Mouse (Mus musculus) cerebellum, postnatal 25 days (tissue): Measurements from ENCODE around the gene Sipa1l2.

Experiments used
- DNase-seq, 2 experiments: peaks; one replicate each; pipeline ENCODE4 v3.0.0; 2021; ENCODE audit warnings: mixed read lengths in 2 of 2

Gene Sipa1l2

GRCm38 (mm10) chr8:125510861-125511668 is 58.5 kb downstream of the Sipa1l2 start:
- DNase-seq, result no peak

GRCm38 (mm10) chr8:125509776-125510175 is 59.8 kb downstream of the Sipa1l2 start:
- peak; percentile 45 to 71 for DNase-seq

DNA sequence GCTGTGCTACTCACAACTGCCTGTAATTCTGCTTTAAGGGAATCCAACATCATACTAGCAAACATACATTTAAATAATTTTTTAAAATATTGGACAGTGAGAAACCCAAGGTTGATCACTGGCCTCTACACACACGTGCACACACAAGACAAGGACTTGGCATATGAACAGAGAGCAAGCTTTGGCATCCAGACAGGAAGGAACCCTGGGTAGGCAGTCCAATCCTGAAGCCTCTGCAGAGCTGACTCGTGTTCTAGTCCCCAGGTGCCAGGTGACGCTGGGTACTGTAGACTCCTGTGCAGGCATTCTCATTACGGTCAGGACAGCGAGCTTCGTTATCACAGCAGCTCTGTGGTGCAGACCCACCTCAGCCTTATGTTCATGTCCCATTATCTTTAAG is 60.4 kb downstream of the Sipa1l2 start:
- DNase-seq, result peak; percentile 51 to 61

- no peak for DNase-seq
These were observed 62.3 kb downstream of the Sipa1l2 start for GRCm38 (mm10) chr8:125507291-125507690.

DNA sequence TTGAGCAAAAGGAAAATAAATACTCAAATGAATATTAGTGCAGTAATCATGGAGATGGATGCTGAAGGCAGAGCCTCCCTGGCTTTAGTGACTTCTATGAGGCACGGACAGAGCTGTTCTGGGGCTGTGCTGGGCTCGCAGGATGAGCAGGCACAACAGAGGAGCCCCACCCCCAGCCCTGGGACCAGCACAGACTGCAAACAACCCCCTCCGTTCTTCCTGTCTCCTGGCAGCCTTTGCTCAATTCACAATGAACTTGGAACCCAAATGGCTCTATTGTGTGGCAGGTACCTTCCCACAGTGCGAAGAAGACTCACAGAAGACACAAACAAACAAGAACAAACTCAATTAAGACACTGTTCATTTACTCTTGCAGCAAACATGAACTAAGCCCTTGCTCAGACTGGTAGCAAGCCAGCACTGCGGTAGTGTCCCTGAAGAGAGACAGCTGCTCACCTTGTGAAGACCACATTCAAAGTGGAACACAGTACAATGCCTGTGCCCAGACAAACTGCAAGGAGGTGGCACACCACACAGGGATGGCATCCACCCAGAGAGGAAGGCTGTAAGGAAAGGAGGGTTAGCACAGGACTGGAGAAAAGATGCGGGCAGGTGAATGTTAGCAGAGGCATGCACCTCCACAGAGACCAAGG is 64.9 kb downstream of the Sipa1l2 start:
- peak; percentile 66 to 77 for DNase-seq

GRCm38 (mm10) chr8:125503808-125504207 is 65.8 kb downstream of the Sipa1l2 start:
- no peak for DNase-seq

GRCm38 (mm10) chr8:125502828-125503227 is 66.8 kb downstream of the Sipa1l2 start:
- no peak for DNase-seq

DNA sequence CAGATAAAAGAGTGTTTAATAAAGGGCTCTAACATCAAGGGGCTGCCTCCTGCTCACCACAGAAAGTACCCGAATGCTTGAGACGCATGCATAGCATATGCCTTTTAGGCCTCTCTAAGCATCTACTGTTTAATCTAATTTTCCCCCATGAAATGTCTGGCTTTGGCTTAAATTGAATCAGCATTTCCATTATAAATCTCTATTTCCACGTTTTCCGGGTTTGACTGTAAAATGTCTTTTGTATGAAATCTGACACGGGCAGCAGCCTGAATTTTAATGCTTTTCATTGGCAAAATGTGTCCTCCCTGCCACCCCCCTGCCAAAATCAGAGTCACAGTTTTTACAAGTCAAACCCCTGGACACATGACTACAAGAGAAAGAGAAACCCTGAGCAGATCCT is 69.6 kb downstream of the Sipa1l2 start:
- DNase-seq, result no peak

DNA sequence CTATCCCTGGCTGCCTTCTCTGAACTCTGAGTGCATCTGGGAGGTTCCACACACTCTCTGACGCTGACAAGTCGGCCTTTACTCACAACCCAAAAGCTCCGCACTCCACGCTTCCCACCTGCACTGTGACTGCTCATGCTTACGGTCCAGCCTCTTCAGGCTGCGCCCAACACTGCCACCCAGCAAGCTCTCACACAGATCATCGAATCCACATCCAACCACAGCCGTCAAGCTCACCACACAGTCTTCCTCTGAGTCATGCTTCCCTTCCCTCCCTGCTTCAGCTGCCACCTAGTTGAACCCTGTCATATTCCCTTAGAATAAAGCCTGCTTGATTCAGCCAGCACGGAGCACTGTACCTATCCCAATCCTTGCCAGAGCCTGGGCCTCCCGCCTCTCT is 71.1 kb downstream of the Sipa1l2 start:
- peak in 1 of 2 experiments; percentile 19 for DNase-seq

DNA sequence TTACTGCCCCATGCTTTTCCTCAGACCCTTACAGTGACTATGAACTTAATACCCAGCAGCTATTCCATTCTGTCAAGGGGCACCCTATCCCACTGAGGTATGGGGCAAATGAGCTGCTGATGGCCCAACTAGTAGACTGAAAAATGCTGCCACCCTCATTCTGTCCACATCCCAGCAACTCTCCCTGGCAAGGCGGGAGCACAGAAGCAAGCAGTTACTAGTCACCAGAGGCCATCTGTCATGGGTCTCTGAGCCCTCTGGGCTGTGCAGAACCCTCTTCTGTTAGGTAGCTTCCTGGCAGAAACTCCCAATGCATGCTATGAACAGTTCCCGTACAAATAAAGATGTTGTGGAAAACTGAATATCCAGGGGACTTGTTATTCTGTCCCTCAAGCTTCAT is 74.1 kb downstream of the Sipa1l2 start:
- DNase-seq, result peak; percentile 56 to 68

DNA sequence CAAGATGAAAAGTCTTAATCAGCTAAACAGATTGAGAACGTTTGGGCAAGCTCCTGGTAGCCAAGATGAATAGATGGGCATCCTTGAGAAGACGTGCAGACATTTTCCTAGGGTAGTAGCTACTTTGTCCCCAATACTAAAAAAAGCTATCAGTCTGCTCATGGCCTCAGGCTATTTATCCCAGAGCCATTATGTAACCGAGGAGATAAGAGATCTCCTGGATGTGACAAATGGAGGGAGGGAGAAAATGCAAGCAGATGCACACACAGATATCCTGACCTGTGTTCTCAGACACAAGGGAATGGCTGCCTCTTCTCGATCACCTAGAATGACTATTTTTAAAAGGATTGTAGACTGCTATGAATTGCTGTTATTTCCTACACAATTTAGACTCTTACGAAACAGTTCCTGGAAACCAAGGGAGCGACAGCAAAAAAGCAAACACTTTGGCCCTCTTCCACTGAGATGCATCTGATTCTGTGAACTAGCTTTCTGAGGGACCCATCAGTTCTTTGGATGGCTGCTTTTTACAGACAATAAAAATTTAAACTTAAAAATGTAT is 76.3 kb downstream of the Sipa1l2 start:
- no peak for DNase-seq

DNA sequence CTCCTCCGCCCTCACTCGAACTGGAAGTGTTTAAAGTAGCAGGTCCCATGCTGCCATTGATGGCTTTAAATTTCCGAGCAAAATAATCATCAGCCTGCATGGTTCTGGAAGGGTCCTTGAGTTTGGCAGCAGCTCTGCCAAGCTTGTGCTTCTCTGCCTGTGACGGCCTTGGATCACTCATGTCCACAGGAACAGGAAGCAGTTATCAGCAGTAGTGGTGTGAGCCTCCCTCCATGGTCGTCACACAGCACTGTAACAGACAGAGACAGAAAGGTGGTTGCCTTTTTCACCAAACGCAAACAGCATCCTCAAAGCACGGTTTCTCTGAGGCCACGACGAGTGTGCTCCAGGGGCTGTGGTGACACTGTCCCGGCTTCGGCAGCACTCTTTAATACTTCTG is 77.2 kb downstream of the Sipa1l2 start:
- no peak for DNase-seq

DNA sequence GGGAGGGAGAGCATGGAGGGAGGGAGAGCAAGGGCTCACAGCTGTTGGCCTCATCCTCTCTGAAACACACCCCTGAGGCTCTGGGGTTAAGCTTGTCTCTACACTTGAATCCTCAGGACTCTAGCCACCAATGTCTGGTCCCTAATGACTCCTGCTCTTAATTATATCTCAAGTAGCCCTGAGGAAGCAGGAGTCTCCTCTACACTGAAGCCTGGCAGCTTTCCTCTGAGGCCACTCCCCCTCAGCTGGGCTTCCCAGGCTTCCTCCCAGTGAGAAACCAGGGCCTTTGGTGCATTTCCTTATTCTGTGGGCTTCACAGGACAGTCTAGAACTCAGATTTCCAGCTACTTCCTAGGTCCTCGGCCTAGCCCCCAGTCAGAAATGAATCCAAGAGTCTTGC is 80.9 kb downstream of the Sipa1l2 start:
- no peak for DNase-seq

DNA sequence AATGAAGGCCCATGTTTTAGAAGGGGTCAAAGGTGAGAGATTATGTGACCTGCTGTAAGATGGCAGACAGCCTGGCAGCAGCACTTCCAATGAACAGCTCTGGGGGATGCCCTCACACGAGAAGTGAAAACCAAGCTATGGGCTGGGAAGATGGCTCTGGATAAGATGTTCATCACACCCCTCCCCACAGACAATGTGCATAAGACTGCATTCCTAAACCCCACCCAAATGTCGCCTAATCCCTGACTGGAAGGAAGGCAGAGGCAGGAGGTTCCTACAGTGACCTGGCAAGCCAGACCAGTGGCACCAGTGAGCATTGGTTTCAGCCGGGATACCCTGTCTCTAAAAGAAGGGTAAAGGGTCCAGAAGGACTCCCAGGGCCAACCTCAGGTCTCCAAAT is 83.9 kb downstream of the Sipa1l2 start:
- no peak for DNase-seq

- no peak for DNase-seq
These were observed 84.9 kb downstream of the Sipa1l2 start for GRCm38 (mm10) chr8:125484530-125485196.

- no peak for DNase-seq
These were observed 87.0 kb downstream of the Sipa1l2 start for GRCm38 (mm10) chr8:125482491-125483096.

- DNase-seq, result peak; percentile 82 to 87
These were observed 94.7 kb downstream of the Sipa1l2 start for GRCm38 (mm10) chr8:125474876-125475275.

DNA sequence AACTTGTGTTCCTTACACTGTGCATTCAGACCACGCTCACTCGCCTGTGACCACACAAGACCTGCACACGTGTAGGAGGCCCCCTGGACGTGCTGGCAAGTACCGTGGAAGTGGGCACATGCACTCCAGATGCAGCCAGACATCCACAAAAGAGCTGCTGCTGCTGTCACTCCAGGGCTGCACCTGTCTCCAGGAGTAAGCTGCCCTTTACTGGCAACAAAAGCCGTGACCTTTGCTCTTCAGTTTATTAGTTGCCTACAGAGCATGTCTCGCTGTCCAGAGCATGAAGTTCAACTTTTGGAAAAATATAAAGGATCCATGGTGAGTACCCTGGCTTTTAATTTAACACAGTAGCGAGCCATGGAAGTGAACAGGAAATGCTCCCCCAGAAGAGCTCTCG is 98.2 kb downstream of the Sipa1l2 start:
- no peak for DNase-seq

DNA sequence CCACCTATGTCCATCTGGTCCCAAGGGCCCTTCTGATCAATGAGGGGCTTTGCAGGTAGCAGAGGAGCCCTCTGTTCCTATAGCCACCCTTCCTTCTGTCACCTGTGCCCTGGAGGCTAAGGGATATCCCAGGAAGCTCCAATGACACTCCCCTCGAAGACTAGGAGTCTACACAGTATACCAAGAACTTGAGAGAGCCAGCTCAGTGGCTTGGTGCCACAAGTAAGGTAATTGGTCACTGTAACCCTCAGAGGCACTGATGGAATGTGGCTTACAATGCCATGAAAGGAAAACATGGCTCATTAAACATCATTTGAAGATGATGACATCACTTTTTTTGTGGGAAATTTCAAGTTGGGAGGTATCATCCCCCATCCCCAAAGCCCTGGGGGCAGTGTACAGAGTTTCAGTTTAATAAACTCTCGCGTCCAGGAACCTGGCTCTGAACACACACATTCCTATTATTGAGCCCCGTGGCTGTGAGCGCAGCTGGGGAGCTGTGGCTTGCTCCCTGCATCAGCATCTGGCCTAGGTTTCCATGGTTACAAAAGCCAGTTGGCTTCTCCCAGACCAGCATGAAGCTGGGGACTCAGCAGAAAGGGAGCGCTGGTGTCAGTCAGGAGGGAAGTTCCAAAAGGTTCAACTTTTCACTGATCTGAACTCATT is 104.3 kb downstream of the Sipa1l2 start:
- DNase-seq, result no peak

DNA sequence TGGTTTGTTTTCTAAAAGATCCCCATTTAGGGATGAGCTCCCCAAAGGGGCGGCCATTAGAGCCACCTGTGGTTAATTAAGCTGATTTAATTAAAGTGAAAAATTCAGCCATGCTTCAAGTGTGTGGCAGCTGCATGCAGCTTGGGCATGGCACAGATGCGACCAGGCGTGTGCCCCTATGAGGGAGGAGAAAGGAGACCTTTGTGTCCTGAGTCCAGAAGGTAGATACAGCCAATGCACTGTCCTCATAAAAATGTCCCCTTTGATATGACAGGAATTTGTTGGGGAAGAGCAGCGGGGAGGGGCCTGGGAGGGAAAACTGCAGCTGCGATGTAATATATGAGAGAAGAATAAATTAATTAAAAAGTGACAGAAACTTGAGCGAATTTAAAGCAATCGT is 106.7 kb downstream of the Sipa1l2 start:
- no peak for DNase-seq

- DNase-seq, result no peak
These were observed 108.1 kb downstream of the Sipa1l2 start for GRCm38 (mm10) chr8:125461504-125461903.

DNA sequence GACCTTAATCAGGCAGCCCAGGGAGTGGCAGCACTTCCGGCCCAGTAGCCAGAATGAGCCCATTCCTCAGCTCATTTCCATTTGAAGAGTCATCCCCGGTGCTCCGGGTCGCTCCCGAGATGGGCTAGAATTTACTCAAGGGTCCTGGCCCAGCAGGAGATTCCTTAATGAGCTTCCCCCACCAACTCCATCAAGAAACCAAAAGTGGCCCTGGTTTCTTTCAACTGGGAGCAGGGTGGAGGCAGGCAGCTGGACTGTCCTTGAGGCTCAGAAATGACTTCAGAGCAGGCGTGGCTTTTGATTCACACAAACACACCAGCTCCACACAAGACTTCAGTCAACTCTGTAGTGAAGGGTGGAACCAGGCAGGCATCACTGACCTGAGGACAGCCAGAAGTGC is 109.0 kb downstream of the Sipa1l2 start:
- no peak for DNase-seq

GRCm38 (mm10) chr8:125449048-125449447 is 120.6 kb downstream of the Sipa1l2 start:
- DNase-seq, result no peak
